Mouse (Mus musculus): ENCODE results near the gene Hoxa7. TPM values are rescaled to one million over a fixed set of nuclear protein-coding genes. Genes with fewer than 3 reads are reported as not detected.

Gene Hoxa7
- total RNA-seq, 2 experiments from 2014 or later, result not detected

DNA sequence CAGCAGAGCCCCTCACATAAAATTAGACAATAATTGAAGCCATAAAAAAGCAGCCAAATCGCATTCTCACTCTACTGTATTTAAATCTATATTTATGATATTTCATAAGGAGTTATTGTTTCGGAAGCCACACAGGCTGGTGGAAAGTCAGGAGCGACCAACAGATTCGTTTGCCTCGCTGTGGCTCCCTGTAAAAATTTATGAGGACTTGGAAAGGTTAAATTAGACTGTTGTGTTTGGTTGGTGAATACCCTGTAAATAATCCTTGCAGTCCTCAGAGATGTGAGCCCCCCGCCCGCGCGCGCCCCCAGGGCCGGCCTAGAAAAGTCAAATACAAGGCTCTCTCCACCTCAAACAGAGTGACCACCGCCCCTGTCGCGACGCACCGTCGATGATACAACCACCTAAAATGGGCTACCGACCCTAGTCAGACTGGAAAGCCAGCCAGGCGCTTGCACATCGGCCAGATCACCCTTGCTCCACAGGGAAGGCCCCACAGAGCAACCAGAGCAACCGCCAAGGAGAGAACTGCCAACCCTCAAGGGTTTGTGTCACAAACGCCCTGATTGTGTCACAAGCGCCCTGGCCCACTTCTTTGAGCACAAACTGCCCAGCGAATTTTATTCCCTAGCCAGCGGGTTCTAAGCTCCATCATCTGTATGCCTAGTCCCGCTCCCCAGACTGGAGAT is 5.1 kb upstream of the Hoxa7 start:
- DNase-seq (ENCODE audit: low spot score in 2 of 2), result no peak

DNA sequence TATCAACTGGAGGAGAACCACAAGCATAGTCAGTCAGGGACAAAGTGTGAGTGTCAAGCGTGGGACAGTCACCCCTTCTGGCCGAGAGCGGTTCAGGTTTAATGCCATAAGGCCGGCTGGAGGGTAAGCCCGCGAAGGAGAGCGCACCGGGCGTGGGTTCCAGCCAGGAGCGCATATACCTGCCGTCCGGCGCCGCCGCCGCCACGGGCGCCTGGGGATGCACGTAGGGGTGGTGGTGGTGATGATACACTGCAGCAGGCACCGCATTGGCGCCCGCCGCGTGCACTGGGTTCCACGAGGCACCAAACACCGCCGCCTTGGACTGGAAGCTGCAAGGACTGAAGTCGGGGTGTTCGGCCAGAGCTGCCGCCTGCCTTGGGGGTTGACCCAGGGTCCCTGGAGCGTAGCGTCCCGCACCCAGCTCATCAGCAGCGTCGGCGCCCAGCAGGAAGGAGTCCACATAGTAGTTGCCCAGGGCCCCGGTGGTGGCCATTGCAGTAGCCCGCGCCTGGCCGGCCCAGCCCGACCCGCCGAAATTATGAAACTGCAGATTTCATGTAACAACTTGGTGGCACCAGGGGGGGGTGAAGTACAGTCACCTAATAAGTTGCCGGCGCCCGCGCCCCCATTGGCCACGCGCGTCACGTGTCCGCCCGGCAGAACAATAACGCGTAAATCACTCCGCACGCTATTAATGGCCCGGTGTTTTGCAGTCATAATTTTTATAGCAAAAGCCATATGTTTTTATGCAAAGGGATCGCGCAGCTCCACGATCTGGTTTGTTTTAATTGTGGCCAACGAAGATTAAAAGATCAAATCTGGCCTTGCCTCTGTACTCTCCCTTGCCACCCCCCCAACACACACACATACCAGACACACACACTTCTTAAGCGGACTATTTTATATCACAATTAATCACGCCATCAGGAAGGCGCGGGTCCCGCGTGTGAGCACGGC is 4.2 kb upstream of the Hoxa7 start:
- no peak for DNase-seq (ENCODE audit: low spot score in 2 of 2)

DNA sequence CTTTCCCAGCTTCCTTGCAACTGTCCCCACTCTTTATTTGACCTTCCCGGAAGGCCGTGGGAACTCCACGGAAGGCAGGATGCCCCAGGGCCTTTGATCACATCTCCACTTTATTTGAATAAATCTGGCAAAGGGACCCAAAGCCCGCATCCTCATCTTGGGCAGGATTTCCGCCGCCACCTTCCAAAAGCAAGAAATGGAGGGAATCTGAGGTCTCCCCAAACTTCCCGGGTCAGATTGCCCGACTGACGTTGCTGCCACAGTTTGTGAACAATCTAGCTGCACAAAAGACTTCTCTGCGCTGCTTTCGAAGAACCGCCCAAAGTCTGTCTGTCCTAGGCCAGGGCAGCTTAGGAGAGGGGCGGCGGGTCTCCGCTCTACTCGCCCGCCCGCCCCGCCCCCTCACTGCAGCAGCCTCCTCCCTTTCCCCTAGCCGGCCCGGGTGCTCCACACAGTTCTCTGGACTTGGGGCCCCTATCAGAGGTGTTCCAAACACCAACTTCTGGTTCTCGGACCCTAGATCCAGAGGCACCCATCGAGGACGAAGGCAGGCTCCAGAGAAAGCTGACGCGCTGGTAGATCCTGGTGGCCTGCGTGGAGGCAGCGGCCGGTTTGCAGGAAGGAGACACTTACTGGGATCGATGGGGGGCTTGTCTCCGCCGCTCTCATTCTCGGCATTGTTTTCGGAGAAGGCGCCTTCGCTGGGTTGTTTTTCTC is 3.4 kb upstream of the Hoxa7 start:
- DNase-seq (ENCODE audit: low spot score in 2 of 2), result no peak

DNA sequence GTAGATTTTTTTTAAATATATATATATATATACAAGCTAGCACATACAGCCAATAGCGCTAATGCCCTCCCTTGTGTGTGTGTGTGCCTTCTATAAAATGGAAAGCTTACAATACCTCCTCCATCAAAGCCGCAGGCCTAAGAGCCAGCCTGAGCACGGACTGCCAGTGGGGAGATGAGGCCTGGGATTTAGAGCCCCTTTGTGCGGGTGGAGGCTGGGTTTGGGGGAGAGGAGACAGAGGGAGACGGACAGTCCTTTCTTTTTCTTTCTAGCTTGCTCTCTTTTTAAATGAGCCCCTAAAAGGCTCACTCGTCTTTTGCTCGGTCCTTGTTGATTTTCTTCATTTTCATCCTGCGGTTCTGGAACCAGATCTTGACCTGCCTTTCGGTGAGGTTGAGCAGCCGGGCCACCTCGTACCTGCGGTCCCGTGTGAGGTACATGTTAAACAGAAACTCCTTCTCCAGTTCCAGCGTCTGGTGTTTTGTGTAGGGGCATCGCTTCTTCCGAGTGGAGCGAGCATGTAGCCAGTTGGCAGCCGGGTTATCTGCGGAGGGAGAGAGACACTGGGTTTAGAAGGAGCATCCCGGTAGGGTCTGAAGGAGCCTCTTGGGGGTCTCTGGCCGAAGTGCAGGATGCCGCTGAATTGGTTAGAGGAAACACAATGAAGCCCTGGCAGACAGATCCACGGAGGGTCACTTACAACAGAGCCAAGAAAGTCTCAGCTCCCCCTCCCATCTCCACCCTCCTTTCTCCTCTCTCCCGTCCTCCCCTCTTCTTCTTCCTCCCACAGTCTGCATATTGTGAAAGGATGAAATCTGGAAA is 2.5 kb upstream of the Hoxa7 start:
- no peak for DNase-seq (ENCODE audit: low spot score in 2 of 2)

DNA sequence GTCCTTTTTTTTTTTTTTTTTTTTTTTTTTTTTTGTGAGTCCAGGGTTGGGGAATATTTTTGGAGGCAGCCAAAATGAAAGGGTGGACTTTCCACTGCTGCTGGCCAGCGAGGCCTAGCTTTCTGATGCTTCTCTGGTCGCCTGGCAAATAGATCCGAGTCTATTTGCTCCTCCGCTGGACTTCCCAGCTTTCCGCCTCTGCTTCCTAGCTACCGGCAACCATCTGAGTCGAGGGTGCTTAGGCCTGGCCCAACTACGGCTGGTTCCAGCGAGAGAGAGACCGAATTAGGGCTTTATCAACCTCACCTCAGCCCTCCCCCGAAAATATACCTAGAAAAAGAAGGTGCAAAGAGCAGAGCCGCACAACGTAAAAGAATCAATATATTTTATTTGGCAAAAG is 1.1 kb upstream of the Hoxa7 start:
- no peak for DNase-seq (ENCODE audit: low spot score in 2 of 2)

DNA sequence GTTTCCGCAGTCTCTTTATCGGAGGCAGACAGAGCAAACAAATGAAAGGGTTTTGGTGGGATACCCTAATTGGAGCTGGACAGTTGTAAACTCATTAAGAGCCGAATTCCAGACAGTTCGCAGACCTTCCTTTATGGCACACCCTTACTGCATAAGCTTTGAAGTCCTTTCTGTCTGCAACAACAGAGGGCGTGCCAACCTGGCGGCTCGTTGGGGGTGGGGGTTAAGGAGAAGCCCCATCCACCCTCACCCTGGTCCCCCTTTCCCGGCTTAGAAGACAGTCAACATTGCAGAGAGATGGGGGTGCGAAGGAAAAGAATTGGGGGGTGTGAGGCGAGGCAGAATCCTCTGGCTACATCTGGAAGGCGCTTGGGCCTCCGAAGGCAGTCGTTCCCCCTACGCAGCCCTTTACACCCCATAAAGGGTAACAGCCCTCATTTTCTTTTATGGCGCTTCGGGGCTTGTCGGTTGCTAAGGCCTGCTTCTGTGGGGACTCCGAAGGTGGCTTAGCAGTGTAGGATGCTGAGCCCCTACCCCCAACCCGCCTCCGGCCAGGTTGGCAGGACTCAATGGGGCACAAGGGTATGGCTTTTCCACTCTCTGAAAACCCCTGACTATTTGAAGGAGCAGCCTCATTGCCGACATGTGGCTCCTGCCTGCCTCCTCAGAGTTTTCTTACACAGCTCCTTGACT is 485 bp upstream of the Hoxa7 start:
- no peak for DNase-seq (ENCODE audit: low spot score in 2 of 2)

DNA sequence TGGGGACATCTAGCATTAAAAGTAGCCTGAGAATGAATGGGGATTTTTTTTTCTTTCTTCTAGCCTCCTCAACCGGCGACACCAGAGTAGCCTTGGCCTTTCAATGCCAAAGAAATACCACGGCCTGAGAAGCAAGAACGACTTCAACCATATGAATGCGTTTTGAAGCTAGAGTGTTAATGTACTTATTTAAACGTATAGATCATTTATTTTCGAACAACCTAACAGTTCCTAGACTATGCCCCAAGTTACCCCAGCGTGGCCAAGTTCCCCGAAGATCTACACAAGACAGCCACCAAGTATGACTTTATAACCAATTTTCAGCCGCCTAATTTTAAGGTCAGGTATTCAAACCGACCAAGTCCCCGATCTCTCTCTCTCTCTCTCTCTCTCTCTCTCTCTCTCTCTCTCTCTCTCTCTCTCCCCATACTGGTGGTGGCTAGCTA is 766 bp downstream of the Hoxa7 start:
- DNase-seq (ENCODE audit: low spot score in 2 of 2), result no peak

DNA sequence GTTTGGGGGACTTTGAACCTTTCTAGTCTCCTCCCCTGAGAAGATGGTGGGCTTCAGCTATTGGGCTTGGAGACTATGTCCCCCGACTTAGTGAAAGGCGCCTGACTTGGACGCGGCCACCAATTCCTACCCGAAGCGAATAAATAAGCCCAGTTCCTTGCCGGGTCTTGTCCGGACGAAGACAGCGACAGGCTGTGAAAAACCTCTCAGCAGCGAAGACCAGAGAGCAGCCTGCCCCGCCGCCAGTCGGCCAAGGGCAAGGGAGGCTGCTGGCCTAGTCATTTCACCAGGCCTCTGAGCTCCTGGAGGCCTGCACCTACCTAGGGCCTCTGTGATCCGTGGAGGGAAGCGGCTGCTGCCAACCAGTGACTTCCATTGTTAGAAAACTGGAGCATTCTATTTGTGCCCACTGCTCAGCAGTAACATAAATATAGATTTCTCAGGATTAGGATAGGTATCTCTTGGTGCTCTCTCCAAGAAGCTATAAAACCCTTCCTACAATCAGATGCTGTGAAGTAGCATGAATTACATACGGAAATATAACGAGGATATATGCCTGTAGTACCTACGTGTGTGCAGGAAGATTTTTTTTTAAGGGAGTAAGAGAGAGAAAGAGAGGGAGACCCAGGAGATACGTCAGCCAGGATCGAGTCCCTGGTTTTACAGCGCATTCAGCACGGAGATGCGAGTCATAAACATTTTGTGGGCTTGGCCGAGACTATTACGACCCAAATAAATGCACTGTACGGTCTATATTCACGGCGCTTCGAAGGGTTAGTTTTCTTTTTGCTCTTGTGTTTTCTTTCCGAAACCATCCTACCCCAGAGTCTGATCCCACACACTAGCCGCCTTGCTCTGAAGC is 1.4 kb downstream of the Hoxa7 start:
- DNase-seq (ENCODE audit: low spot score in 2 of 2), result no peak

DNA sequence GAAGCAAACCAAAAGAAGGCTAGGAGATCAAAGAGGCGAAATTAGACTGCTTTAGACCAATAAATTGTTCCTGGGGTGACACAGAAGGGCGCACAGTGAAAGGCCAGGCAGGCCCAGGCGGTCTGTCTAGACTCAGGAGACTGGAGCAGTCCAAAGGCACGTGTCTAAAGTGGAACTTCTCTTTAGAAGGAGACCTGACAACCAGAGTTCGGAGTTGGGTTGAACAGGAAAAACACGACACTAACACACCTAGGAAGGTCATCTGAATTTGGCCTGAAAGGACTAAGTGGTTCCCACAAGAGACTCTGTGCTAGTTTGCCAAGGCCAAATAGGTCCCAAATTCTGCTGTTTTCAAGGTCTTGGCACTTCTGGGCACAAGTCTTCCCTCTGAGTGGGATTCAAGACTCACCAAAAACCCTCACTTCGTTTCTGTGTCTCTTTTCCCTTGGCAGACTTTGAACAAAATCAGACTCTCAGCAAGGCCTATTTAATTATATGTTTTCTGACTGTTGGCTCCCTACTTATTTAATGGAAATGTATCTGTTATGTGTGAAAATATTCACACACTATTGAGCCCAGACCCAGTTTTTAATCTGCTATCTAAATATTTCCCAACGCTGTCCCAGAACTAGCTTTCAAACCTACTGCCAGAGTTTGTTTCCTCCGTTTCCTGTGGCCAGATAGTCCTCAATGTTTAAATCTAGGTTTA is 2.3 kb downstream of the Hoxa7 start:
- DNase-seq (ENCODE audit: low spot score in 2 of 2), result no peak

DNA sequence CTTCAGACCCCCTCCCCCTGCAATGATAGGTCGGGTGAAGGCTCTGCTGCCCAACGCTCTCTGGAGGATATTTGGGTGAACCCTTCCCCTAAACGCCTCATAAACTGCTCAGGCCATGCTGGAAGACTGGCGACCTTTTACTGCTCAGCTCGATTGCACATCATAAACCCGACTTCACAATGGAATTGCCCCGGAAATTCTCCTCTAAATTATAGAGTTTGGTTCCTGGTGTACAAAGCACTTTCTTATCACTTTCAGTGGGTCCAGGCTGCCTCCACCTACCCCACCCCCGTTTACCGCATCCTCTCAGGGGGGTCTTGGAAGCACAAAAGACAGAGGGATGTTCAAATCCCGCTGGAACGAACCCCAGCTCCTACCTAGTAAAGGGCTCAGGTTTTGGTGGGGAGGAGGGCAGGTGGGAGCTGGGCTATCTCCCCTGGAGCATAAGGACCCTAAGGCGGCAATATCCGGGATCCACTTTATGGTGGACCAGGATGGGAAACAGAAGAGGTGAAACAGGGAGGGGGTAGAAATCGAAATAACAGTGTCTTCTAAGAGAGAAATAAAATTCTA is 2.9 kb downstream of the Hoxa7 start:
- no peak for DNase-seq (ENCODE audit: low spot score in 2 of 2)

DNA sequence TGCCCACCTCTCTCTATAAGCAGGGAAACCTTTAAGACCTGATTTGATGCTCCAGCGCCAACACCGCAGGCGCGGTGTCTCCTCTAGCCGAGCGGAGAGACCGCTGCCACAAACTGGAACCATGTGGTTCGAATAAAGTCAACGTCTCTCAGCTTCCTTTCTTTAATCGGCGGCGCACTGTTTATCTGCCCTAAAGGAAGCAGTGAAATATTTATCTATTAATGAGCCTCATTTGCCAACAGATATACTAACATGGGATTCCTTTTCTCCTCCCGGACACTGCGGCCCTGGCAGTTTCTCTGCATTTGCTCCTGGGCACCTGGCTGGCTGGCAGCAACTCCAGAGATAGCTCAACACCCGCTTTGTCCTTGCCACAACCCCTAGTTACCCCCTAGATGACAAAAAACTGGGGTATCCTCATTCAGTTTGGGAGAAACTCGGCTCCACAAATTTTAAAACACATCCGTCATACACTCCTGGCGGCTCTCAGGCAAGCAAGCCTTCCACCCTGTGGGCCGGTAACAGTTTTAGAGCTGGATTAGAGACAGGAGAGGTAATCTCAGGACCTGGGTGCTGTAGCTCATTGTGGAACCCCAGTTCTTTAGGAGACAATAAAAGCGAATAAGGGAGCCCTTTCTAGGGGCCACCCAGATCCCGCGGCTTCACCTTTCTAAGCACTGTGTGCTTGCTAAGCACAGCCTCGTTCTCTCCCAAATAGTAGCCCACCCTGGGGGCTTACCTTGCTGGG is 3.6 kb downstream of the Hoxa7 start:
- DNase-seq (ENCODE audit: low spot score in 2 of 2), result no peak

DNA sequence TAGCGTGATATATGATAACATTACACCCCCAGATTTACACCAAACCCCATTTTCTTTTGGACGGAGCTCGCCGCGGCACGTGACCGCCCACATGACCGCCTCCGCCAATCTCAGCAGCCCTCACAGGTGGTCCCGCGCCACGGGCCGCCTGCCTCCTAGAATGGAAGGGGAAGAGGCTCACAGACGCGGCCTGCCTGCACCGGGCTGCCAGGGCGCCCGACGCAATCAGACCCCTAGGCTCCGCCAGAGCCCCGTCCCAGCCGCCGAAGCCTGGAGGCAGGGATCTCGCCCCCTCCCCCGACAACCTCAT is 4.2 kb downstream of the Hoxa7 start:
- no peak for DNase-seq (ENCODE audit: low spot score in 2 of 2)

DNA sequence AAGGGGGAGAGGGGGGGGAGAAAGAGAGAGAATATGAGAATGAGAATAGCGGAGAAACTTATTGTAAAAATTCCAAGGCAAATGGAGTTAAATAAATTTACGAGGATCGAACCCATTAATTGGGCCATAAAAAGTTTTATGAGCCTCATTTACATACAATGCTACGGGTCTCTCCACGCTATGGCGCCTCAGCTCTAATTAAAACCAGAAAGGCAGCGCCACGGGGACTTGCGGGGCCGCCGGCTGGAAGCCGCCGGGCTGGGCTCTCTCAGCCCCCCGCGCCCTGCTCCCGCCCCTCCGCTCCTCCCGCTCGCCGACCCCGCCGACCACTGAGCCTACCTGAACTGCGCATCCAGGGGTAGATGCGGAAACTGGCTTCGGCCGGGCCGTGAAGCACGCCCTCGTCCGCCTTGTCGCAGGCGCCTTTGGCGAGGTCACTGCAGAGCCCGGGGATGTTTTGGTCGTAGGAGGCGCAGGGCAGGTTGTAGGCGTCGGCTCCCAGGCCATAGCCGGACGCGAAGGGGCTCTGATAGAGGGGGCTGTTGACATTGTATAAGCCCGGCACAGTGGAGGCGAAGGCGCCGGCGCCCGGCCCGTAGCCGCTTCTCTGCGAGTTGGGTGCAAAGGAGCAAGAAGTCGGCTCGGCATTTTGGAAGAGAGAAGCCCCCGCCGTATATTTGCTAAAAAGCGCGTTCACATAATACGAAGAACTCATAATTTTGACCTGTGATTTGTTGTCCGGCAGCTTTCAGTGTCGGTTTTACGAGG is 4.8 kb downstream of the Hoxa7 start:
- DNase-seq (ENCODE audit: low spot score in 2 of 2), result no peak

DNA sequence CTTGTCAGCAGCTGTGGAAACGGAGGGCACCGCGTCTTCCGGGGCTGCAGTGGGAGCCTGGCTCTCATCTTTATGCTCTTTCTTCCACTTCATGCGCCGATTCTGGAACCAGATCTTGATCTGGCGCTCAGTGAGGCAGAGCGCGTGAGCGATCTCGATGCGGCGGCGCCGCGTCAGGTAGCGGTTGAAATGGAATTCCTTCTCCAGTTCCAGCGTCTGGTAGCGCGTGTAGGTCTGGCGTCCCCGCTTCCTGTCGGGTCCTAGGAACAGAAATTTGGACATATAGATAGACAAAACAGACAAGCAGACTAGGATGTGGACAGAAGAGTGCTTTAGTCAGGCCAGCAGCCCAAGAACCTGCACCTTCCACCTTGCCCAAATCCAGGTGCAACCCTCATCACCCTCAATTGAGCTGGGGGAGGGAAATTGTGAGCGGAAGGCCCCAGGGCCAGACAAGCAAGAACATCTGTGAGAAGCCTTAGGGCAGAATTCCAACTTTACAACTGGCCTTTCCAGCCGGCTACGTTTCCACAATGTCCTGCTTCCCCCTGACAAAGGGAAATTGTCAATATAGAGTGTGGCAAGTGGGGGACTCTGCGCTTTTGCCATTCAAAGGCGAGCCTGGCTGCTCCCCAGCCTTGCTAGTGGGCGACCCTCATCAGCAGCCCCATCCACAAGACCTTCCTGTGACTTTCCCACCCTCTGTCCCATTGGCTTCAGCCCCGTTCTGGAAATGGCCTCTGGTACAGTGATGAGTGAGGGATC is 5.7 kb downstream of the Hoxa7 start:
- no peak for DNase-seq (ENCODE audit: low spot score in 2 of 2)

DNA sequence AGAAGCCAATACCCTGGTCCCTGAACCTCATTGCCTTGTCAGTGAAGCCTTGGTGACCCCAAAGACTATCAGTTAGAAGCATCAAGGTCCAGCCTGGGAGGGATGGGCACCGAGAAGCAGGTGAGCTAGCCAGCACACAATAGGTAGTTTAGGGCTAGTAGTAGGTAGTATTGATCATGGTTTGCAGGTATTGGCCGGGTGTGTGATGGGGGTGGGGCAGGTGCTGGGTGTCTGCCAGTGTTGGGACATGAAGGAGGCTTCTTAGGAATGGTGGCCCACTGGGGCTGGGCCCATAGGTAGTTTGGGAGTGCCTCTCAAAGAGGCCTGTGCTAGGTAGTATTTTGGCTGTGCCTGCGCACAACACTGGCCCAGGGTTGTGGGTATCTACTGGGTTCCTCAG is 6.6 kb downstream of the Hoxa7 start:
- DNase-seq (ENCODE audit: low spot score in 2 of 2), result no peak

DNA sequence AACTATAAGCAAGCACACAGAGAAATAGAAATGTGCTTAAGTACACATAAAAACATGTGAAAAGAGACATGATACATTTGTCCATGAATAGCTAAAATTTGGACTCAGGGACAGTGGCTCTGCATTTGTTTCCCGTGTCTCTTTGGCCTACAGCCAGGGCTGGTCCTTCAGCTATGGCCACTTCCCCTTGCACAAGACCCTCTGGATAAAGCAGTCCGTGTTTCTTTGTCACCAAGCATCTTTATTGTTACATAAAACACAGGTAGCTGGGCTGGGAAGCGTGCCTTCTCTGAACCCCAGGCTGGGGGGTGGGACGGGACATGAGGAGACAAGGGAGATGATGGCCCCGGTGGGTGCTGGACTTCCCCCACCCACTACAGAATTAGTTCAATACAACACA is 7.4 kb downstream of the Hoxa7 start:
- DNase-seq (ENCODE audit: low spot score in 2 of 2), result no peak

All from left cerebral cortex, adult 18-20 months (tissue).